Mouse (Mus musculus) intestine, postnatal 0 days (tissue): Measurements from ENCODE around the gene Hs6st3. TPM values are rescaled to one million over a fixed set of nuclear protein-coding genes. Genes with fewer than 3 reads are reported as not detected.
"Not testable (repeated sequence)": the region's sequence is repeated elsewhere in the genome, so short reads cannot be mapped to it uniquely, and the experiment has no call there.

Experiments used
- ATAC-seq: fragments of 200-750 bp; cut with Nextera tagmentation; 2 replicates; pipeline ENCODE4 v1.8.0; 2017; ENCODE audit warnings: mild to moderate bottlenecking, moderate TSS enrichment, moderate library complexity
- H3K27ac ChIP-seq: fragments of 300-500 bp; sonication (generic); 2 replicates; pipeline ENCODE4 v1.5.1; 2014; ENCODE audit warnings: mild to moderate bottlenecking, low read depth, low read length, moderate library complexity
- H3K27me3 ChIP-seq: fragments of 300-500 bp; sonication (generic); replicated peaks from 2 replicates; pipeline ENCODE4 v1.6.1; 2014; ENCODE audit warnings: low read length, mixed read lengths; ENCODE audit not compliant: control insufficient read depth, insufficient read depth
- H3K36me3 ChIP-seq: fragments of 300-500 bp; sonication (generic); 2 replicates; pipeline ENCODE4 v1.6.1; 2014; ENCODE audit warnings: mild to moderate bottlenecking, moderate library complexity; ENCODE audit not compliant: control insufficient read depth, insufficient read depth
- H3K4me1 ChIP-seq: fragments of 300-500 bp; sonication (generic); replicated peaks from 2 replicates; pipeline ENCODE4 v1.6.1; 2014; ENCODE audit warnings: antibody characterized with exemption, low read length, mixed read lengths; ENCODE audit not compliant: control insufficient read depth, insufficient read depth
- H3K4me2 ChIP-seq: fragments of 300-500 bp; sonication (generic); replicated peaks from 2 replicates; pipeline ENCODE4 v1.6.1; 2014; ENCODE audit warnings: low read depth, mild to moderate bottlenecking, moderate library complexity
- H3K4me3 ChIP-seq: fragments of 300-500 bp; sonication (generic); 2 replicates; pipeline ENCODE4 v1.5.1; 2014; ENCODE audit warnings: low read depth, low read length
- H3K9ac ChIP-seq: fragments of 300-500 bp; sonication (generic); 2 replicates; pipeline ENCODE4 v1.6.1; 2014; ENCODE audit warnings: mild to moderate bottlenecking, low read depth, low read length
- H3K9me3 ChIP-seq: fragments of 300-500 bp; sonication (generic); 2 replicates; pipeline ENCODE4 v1.6.1; 2016; ENCODE audit warnings: mixed run types; ENCODE audit not compliant: control insufficient read depth
- CTCF ChIP-seq: sonication (generic); IDR thresholded peaks from 2 replicates; pipeline ENCODE4 v1.5.1; 2016; ENCODE audit warnings: low read depth, mild to moderate bottlenecking, control low read depth, antibody characterized with exemption, moderate library complexity
- WGBS: fragments of 180-500 bp; shearing (Covaris S2); extraction: QIAGEN DNeasy Blood & Tissue Kit; methylation state at CpG from one replicate; pipeline ENCODE4 v1.1.7; 2014; 5-methylcytosine and 5-hydroxymethylcytosine counted together
- polyA plus RNA-seq: library from polyadenylated mRNA; unstranded; fragments of >200 nt; fragmentation: Nextera tagmentation; extraction: Ambion mirVana; gene quantifications from 2 replicates; pipeline ENCODE4 v1.2.1, GENCODE M21; 2015

Hs6st3 gene
- polyA plus RNA-seq, 1 experiment from 2014 or later: not detected

DNA sequence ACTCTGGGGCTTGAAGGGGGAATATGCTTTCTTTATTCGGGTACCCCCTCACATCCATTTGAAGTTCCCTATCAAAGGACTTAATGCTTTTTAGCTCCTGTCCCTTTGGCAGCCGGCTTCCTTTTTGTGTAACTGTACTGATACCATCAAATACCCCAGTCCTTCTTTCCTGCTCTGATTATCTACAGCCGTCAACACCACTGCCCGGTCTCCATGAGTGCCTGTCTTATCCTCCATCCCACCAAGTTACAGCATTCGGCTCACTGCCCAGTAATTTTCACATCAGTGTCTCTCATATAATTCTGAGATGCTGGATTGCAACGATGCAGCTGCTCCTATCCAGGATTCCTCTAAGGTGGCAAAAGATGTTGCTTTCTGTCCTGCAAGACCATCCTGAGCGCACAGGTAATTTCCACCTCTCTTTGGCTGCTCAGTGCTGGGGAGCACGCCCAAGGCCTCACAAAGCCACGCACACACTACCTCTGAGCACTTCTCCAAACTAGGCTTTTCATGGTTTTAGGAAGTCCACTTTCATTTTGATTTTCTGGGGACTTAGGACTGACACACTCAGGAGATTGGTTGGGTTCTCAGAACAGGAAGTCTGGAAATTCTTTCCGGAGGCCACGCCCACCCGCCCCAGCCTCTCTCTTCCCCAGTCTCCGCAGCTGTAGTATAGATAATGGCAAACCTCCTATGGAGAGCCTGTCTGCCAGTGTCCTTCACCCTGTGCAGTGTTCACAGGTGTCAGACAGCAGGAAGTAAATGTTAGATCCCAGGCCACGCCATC lies 122.2 kb downstream of the Hs6st3 start:
- H3K4me3 ChIP-seq: no peak overlapping the region
- H3K9ac ChIP-seq: no peak overlapping the region
- no peak overlapping the region for H3K4me2 ChIP-seq
- no peaks in the 10 kb centered on the region for H3K27me3 ChIP-seq
- TF ChIP-seq CTCF: no peak
- ATAC-seq: no peak
- H3K27ac ChIP-seq: no peak overlapping the region
- no peaks in the 10 kb centered on the region for H3K4me1 ChIP-seq
- H3K9me3 ChIP-seq: no peaks in the 10 kb centered on the region
- 70% methylated on average over 14 of the region's 14 CpGs for WGBS
- no peaks in the 10 kb centered on the region for H3K36me3 ChIP-seq

GRCm38 (mm10) chr14:119266334-119266733 lies 128.2 kb downstream of the Hs6st3 start:
- Histone ChIP-seq H3K27me3 (no peaks in the 10 kb centered on the region), H3K36me3 (no peaks in the 10 kb centered on the region), H3K4me1 (no peaks in the 10 kb centered on the region), H3K27ac (no peak overlapping the region), H3K4me3 (no peak overlapping the region), H3K4me2 (no peak overlapping the region), H3K9me3 (no peaks in the 10 kb centered on the region), H3K9ac (no peak overlapping the region)
- WGBS: 68% methylated on average over 7 of the region's 7 CpGs
- ATAC-seq: no peak
- TF ChIP-seq CTCF: no peak

- no peak overlapping the region for H3K4me2 ChIP-seq
- WGBS: 68% methylated on average over 7 of the region's 7 CpGs
- no peak overlapping the region for H3K9ac ChIP-seq
- no peaks in the 10 kb centered on the region for H3K36me3 ChIP-seq
- TF ChIP-seq CTCF: no peak
- H3K27ac ChIP-seq: no peak overlapping the region
- H3K4me3 ChIP-seq: no peak overlapping the region
- H3K9me3 ChIP-seq: no peaks in the 10 kb centered on the region
- no peak for ATAC-seq
- no peaks in the 10 kb centered on the region for H3K4me1 ChIP-seq
- H3K27me3 ChIP-seq: no peaks in the 10 kb centered on the region
Observed at GRCm38 (mm10) chr14:119273088-119273487, 134.9 kb downstream of the Hs6st3 start.

GRCm38 (mm10) chr14:119278156-119278555 lies 140.0 kb downstream of the Hs6st3 start:
- H3K4me1 ChIP-seq, H3K27ac ChIP-seq, H3K27me3 ChIP-seq, H3K9ac ChIP-seq, H3K4me2 ChIP-seq, H3K36me3 ChIP-seq, ATAC-seq, H3K9me3 ChIP-seq, H3K4me3 ChIP-seq: not testable (repeated sequence)
- WGBS: 91% methylated on average over 10 of the region's 15 CpGs

DNA sequence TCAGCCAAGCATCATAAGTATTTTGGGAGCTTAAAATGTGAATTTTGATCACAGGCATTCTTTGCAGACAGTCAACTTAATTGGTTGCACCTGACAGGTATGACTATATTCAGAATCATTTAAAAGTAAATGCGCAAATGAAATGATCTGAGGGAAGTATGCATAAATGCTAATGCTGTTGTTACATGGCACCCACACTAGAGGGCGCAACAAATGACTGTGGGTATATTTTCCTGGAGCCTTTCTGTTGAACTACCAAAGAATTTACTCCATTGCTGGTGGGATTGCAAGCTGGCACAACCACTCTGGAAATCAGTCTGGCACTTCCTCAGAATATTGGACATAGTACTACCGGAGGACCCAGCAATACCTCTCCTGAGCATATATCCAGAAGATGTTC lies 145.8 kb downstream of the Hs6st3 start:
- no peak overlapping the region for H3K9ac ChIP-seq
- TF ChIP-seq CTCF: peak; percentile 54
- H3K4me1 ChIP-seq: no peaks in the 10 kb centered on the region
- no peaks in the 10 kb centered on the region for H3K9me3 ChIP-seq
- no peaks in the 10 kb centered on the region for H3K27me3 ChIP-seq
- no peak overlapping the region for H3K4me2 ChIP-seq
- WGBS: 83% methylated on average over 3 of the region's 3 CpGs
- H3K36me3 ChIP-seq: no peaks in the 10 kb centered on the region
- H3K27ac ChIP-seq: no peak overlapping the region
- no peak for ATAC-seq
- no peak overlapping the region for H3K4me3 ChIP-seq

DNA sequence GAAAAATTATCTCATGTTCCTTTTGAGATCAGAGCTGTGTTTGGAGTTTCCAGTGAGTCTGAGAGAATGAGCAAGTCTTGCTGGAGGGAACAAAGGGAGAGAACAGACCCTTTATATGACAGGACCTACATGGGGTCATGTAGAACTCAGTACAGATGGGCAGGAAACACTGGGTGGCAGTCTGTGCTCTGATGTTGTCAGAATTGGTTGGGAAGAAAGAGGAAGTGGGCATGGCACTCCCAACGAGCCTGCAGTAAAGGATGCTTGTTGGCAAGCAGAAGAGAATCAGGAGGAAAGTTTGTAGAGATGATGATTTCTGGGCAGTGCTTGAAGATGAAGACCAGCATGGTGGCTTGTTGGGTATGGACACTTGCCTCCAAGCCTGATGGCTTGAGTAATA lies 151.5 kb downstream of the Hs6st3 start:
- Histone ChIP-seq H3K9ac (no peak overlapping the region), H3K4me3 (no peak overlapping the region), H3K9me3 (no peaks in the 10 kb centered on the region), H3K36me3 (no peaks in the 10 kb centered on the region), H3K4me2 (no peak overlapping the region), H3K27ac (no peak overlapping the region), H3K27me3 (no peaks in the 10 kb centered on the region), H3K4me1 (no peaks in the 10 kb centered on the region)
- ATAC-seq: no peak
- 50% methylated on average over 1 of the region's 1 CpGs for WGBS
- TF ChIP-seq CTCF: no peak
